Mouse (Mus musculus): ENCODE measurements around the gene Slc9a4. TPM values are rescaled to one million over a fixed set of nuclear protein-coding genes. Genes with fewer than 3 reads are reported as not detected.
"Not testable (repeated sequence)": the region's sequence is repeated elsewhere in the genome, so short reads cannot be mapped to it uniquely, and the experiment has no call there.

The Slc9a4 gene
- polyA plus RNA-seq (2015; fragmentation: Nextera tagmentation; extraction: Ambion mirVana): 0.11 TPM in 1 of 2 replicates, not detected in the other

DNA sequence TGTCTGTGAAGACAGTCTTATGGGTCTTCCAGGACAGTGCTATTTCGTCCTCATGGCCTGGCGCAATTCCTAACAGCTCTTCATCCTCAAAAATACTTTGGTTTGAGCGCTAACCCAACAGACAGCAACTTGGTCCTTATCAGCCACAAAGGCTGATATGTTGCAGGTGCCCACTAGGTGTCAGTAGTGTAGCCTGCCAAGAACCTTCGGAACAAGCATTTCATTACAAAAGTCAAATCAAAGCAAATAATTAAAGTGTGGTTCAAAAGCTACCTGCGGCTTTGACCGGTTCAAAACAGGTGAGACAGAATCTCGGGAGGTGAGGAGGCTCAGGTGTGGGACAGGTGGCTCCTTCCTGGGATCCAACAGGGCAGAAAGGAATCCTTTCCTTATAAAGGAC is at the start of gene Slc9a4:
Slc9a4 (plus strand) TSS at position 298 of the 400 bp plus-strand sequence.
- no peak within 1 kb of the TSS for H3K9ac ChIP-seq
- no peak within 1 kb of the TSS for H3K4me3 ChIP-seq (replicated peaks)
- no peaks in the 10 kb centered on the region for H3K4me1 ChIP-seq (replicated peaks)
- no peaks in the 10 kb centered on the region for H3K9me3 ChIP-seq
- 14% methylated on average over 7 of the region's 7 CpGs for WGBS
- no peaks in the 10 kb centered on the region for H3K27me3 ChIP-seq (replicated peaks)
- H3K27ac ChIP-seq: no peak within 1 kb of the TSS
- H3K36me3 ChIP-seq: no peaks in the 10 kb centered on the region
- peak within 1 kb of the TSS; percentile 44 for H3K4me2 ChIP-seq (replicated peaks)
- peak; percentile 41; the same call in 1 of the 2 replicates for ATAC-seq

DNA sequence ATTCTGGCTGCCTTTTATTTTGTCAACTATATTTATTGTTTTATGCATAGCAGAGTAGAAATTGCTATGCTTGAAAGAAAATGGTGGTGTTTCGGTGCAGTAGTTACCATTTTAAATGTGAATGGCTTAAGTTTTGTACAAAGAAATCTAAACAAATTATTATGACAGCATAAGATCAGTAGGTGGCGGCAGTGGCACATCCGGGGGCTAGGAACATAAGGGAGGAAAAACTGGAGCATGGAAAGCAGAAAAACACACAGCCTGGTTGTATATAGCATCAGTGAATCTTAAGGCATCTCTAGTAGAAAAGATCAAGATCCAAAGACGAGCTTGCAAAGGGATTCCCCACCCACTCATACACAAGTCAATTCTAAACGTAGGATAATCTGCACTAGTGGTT is 42.3 kb upstream of the Slc9a4 start:
- Histone ChIP-seq H3K36me3 (no peaks in the 10 kb centered on the region), H3K27me3 (replicated peaks) (no peaks in the 10 kb centered on the region), H3K4me1 (replicated peaks) (no peaks in the 10 kb centered on the region), H3K9ac (no peak overlapping the region), H3K27ac (no peak overlapping the region), H3K4me3 (replicated peaks) (no peak overlapping the region), H3K4me2 (replicated peaks) (no peak overlapping the region), H3K9me3 (no peaks in the 10 kb centered on the region)
- 79% methylated on average over 5 of the region's 5 CpGs for WGBS
- no peak for ATAC-seq

DNA sequence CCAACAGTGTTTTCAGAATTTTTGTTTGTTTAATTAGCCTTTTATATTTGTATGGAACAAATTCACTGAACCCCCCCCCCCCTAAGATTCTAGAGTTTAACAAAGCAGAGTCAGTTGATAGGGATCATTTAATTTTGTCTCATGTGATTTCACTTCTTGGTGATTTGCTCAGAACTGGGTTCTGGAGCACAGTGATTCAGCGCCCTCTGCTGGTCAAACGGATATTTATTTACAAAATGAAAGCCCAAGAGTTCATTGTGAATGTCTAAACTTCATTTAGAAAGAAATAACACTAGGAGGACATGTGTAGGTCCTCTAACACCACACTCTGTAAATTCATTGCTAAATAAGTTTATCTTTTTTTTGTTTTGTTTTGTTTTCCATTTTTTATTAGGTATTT is 35.2 kb upstream of the Slc9a4 start:
- no peaks in the 10 kb centered on the region for H3K36me3 ChIP-seq
- H3K4me2 ChIP-seq (replicated peaks): no peak overlapping the region
- H3K9me3 ChIP-seq: no peaks in the 10 kb centered on the region
- H3K4me3 ChIP-seq (replicated peaks): no peak overlapping the region
- H3K9ac ChIP-seq: no peak overlapping the region
- 0% methylated on average over 2 of the region's 2 CpGs for WGBS
- H3K4me1 ChIP-seq (replicated peaks): 0 out of 2 replicates have a peak, but pooled peaks cover 5% of the 10 kb centered on the region
- H3K27ac ChIP-seq: no peak overlapping the region
- no peaks in the 10 kb centered on the region for H3K27me3 ChIP-seq (replicated peaks)
- no peak for ATAC-seq

DNA sequence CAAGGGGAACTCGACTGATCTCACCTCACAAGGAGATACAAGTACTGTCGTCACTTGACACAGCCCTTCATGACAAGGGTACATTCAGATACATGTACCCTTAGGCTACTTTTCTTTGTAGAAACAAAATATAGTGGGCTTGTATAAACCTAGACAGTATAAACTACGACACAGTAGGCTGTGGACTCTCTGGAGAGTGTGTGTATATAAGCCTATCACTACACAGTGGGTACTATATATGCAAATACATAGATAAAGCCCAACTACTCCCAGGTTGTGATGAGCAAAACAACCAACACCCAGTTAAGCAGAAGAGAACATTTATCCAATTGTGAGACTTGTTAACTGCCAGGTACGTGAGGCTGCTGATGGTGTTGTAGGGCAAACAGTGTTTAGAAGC is 33.2 kb upstream of the Slc9a4 start:
- ATAC-seq: no peak
- Histone ChIP-seq H3K9me3 (no peaks in the 10 kb centered on the region), H3K27ac (no peak overlapping the region), H3K9ac (no peak overlapping the region), H3K27me3 (replicated peaks) (no peaks in the 10 kb centered on the region), H3K4me2 (replicated peaks) (no peak overlapping the region), H3K4me3 (replicated peaks) (no peak overlapping the region), H3K36me3 (no peaks in the 10 kb centered on the region), H3K4me1 (replicated peaks) (0 out of 2 replicates have a peak, but pooled peaks cover 5% of the 10 kb centered on the region)
- WGBS: 77% methylated on average over 4 of the region's 4 CpGs

DNA sequence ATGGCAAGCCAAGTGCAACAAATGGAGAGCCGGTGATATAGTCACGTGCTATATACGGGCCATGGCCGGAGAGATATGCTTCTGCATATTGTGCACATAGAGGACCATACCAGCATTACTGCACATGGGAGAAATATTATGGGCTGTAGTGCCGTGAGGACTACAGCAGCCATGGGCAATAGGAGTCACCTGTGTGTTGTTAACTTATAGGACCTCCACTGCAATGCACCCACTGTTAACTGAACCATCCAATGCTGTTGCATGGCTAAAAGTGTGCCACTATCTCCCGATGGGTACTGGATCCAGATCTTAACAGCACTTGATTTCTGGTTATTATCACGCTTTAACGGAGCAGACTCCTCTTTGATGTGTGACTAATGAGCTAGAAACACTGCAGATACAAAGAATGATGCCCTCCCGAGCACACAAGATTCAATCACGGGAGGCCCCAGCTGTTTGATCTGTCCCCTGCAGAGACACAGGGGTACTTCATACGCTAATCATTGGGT is 32.8 kb upstream of the Slc9a4 start:
- no peak overlapping the region for H3K9ac ChIP-seq
- H3K36me3 ChIP-seq: no peaks in the 10 kb centered on the region
- 0 out of 2 replicates have a peak, but pooled peaks cover 5% of the 10 kb centered on the region for H3K4me1 ChIP-seq (replicated peaks)
- H3K9me3 ChIP-seq: no peaks in the 10 kb centered on the region
- H3K27me3 ChIP-seq (replicated peaks): no peaks in the 10 kb centered on the region
- no peak overlapping the region for H3K4me3 ChIP-seq (replicated peaks)
- H3K4me2 ChIP-seq (replicated peaks): no peak overlapping the region
- H3K27ac ChIP-seq: no peak overlapping the region
- WGBS: 79% methylated on average over 11 of the region's 11 CpGs
- ATAC-seq: no peak

DNA sequence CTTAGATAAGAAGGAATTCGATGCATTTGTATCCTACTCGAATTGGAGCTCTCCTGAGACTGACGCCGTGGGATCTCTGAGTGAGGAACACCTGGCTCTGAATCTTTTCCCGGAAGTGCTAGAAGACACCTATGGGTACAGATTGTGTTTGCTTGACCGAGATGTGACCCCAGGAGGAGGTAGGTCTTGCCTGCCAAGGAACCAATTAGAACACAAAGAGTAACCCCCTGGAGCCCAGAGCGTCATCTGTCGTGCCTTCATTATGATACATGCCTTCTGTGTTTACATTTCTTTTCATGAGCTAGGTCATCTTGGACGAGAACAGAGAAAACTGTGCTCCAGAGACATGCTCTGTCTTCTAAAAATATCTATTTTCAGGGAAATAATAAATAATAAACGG is 32.1 kb upstream of the Slc9a4 start:
- Histone ChIP-seq H3K4me3 (replicated peaks) (no peak overlapping the region), H3K4me1 (replicated peaks) (0 out of 2 replicates have a peak, but pooled peaks cover 5% of the 10 kb centered on the region), H3K27ac (no peak overlapping the region), H3K4me2 (replicated peaks) (no peak overlapping the region), H3K9me3 (no peaks in the 10 kb centered on the region), H3K9ac (no peak overlapping the region), H3K27me3 (replicated peaks) (no peaks in the 10 kb centered on the region), H3K36me3 (no peaks in the 10 kb centered on the region)
- no peak for ATAC-seq
- whole genome bisulfite sequencing: 40% methylated on average over 10 of the region's 10 CpGs

DNA sequence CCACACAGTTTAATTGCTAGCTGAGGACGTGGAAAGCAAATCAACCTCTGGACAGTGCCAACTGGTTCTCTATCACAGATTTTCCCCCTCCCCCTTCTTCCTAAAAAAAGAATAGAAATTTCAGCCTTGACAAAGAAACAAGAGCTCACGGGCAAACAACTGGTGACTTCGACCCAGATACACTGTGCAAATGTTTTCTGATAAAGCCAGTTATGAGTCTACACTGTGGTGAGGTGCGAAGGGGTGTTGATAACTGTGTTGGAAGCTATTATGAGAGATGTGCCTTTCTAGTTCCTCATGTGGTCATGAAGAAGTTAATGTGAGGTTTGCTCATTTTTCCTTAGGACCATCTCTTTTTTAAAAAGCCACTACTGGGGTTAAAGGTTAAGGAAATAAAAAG is 10.5 kb upstream of the Slc9a4 start:
- Histone ChIP-seq H3K9me3 (no peaks in the 10 kb centered on the region), H3K9ac (no peak overlapping the region), H3K27ac (no peak overlapping the region), H3K4me2 (replicated peaks) (no peak overlapping the region), H3K4me3 (replicated peaks) (no peak overlapping the region), H3K36me3 (no peaks in the 10 kb centered on the region), H3K4me1 (replicated peaks) (no peaks in the 10 kb centered on the region), H3K27me3 (replicated peaks) (no peaks in the 10 kb centered on the region)
- ATAC-seq: no peak
- WGBS: 68% methylated on average over 4 of the region's 4 CpGs

DNA sequence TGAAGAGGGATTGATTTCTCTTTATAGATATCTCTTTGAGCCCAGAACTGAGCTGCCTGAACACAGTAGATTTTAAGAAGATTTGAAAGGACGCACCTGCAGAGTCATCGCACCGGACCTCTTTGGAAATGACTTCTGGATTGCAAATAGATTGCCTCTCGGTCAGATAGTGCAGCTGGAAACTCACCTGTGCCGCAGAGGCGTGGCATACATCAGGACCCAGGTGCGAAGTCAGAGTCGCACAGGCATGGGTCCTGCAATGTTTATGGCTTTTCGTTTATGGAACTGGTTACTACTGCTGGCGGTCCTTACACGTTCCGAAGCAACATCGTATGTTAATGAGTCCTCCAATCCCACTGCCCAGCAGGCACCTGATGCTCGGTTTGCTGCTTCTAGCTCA is 388 bp downstream of the Slc9a4 start:
- peak; percentile 47; the same call in 1 of the 2 replicates for ATAC-seq
- H3K4me2 ChIP-seq (replicated peaks): peak overlapping the region; percentile 44
- 54% methylated on average over 14 of the region's 14 CpGs for WGBS

DNA sequence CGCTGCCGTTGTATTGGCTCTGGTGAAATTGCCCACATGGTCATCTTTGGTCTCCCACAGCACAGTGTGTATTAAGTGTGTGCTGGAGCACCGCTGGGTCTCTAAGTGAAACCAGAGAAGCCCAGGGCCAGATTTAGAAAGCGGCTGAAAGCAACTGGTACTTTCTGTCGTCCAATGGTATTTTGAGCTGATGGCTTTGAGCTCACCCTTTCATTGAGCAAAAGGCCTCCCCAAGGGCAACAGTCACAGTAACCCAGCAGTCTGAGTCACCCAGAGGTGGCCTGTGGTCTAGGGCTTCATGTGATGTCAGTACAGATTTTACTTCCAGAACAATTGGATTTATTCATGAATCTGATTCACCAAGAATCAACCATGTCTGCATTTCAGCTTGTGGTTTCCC is 6.9 kb downstream of the Slc9a4 start:
- no peak for ATAC-seq

More for the DNA sequence above, 388 bp downstream of the Slc9a4 start:
- H3K4me1 ChIP-seq (replicated peaks): no peaks in the 10 kb centered on the region
- no peaks in the 10 kb centered on the region for H3K36me3 ChIP-seq
- no peak overlapping the region for H3K27ac ChIP-seq
- H3K4me3 ChIP-seq (replicated peaks): no peak overlapping the region
- no peak overlapping the region for H3K9ac ChIP-seq
- no peaks in the 10 kb centered on the region for H3K27me3 ChIP-seq (replicated peaks)
- no peaks in the 10 kb centered on the region for H3K9me3 ChIP-seq

DNA sequence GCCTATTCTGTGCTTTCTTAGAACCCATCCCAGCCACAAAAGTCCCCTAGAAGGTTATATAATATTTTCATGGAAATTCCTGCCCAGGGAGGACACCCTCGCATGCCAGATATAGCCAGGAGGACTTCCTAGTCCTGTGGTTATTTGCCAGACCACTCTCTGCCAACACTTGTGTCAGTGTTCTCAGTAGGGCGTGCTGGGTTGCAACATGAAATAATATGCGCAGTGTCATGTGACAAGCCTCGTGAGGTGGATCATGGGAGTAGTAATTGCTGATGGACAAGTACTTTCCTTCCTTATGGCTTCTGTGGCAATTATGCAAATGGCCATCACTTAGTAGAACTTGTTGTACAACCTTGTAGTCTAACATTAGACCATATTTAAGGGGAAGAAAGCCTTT is 11.1 kb downstream of the Slc9a4 start:
- no peak overlapping the region for H3K4me2 ChIP-seq (replicated peaks)
- WGBS: 88% methylated on average over 4 of the region's 4 CpGs
- no peaks in the 10 kb centered on the region for H3K27me3 ChIP-seq (replicated peaks)
- no peaks in the 10 kb centered on the region for H3K36me3 ChIP-seq
- no peak for ATAC-seq
- no peak overlapping the region for H3K9ac ChIP-seq
- H3K9me3 ChIP-seq: no peaks in the 10 kb centered on the region
- H3K4me1 ChIP-seq (replicated peaks): no peaks in the 10 kb centered on the region
- H3K4me3 ChIP-seq (replicated peaks): no peak overlapping the region
- no peak overlapping the region for H3K27ac ChIP-seq

More for the DNA sequence above, 6.9 kb downstream of the Slc9a4 start:
- Histone ChIP-seq H3K36me3 (no peaks in the 10 kb centered on the region), H3K4me3 (replicated peaks) (no peak overlapping the region), H3K9me3 (no peaks in the 10 kb centered on the region), H3K27ac (no peak overlapping the region), H3K9ac (no peak overlapping the region), H3K4me2 (replicated peaks) (no peak overlapping the region), H3K27me3 (replicated peaks) (no peaks in the 10 kb centered on the region), H3K4me1 (replicated peaks) (no peaks in the 10 kb centered on the region)
- WGBS: 79% methylated on average over 5 of the region's 5 CpGs

DNA sequence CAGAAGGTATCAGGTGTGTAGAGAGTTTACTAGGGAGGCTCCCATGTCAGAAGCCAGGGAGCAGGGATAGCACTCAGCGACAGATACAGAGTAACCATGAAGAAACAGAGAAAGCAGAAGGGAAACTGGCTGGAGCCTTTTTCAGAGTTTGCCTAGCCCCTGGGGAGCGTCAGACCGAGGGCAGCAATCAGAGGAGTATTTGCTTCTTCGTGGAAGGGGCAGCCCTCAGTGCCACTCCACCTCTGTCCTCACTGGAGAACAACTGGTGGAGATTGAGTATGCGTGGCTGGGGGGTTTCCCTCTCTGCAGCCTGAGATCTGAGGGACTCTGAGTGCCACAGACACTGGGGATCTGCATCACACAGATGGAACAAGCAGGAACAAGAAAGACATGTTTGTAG is 17.9 kb downstream of the Slc9a4 start:
- ATAC-seq: no peak
- Histone ChIP-seq H3K27me3 (replicated peaks) (no peaks in the 10 kb centered on the region), H3K9ac (no peak overlapping the region), H3K36me3 (no peaks in the 10 kb centered on the region), H3K9me3 (no peaks in the 10 kb centered on the region), H3K4me1 (replicated peaks) (no peaks in the 10 kb centered on the region), H3K27ac (no peak overlapping the region), H3K4me3 (replicated peaks) (no peak overlapping the region), H3K4me2 (replicated peaks) (no peak overlapping the region)
- 64% methylated on average over 5 of the region's 5 CpGs for WGBS

DNA sequence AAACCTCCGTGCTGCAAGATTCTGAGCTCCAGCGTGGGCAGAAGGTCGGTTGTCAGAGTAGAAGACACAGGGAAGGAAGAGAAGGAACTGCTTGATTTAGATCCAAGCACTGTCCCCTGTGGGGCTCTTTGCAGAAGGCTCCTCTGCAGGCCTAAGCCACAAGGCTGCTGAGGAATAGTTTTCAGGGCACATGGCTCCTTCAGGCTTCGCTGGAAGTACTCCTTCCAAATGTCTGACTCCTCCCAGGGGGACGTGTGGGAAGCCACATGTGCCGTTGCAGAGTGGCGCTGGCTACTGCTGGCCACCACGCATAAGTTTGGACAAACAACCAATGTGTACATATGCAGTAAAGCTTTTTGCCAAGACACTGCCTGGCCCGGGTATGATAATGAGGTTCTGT is 19.8 kb downstream of the Slc9a4 start:
- H3K9me3 ChIP-seq; H3K27ac ChIP-seq; H3K27me3 ChIP-seq (replicated peaks); H3K9ac ChIP-seq; H3K36me3 ChIP-seq; H3K4me1 ChIP-seq (replicated peaks); ATAC-seq; H3K4me3 ChIP-seq (replicated peaks); H3K4me2 ChIP-seq (replicated peaks): not testable (repeated sequence)
- WGBS: 84% methylated on average over 9 of the region's 9 CpGs

Data from intestine, embryonic 15.5 days (tissue).